Mouse (Mus musculus) thymus, postnatal 36 days (tissue): ENCODE measurements around the gene Furin.
A peak's percentile ranks its signal among the peaks of the same experiment; 100 is the strongest.

ENCODE experiments used
- DNase-seq, 2 experiments: peaks; one replicate each; pipeline ENCODE4 v3.0.0; 2022; ENCODE audit warnings: mixed read lengths in 2 of 2

Gene Furin

DNA sequence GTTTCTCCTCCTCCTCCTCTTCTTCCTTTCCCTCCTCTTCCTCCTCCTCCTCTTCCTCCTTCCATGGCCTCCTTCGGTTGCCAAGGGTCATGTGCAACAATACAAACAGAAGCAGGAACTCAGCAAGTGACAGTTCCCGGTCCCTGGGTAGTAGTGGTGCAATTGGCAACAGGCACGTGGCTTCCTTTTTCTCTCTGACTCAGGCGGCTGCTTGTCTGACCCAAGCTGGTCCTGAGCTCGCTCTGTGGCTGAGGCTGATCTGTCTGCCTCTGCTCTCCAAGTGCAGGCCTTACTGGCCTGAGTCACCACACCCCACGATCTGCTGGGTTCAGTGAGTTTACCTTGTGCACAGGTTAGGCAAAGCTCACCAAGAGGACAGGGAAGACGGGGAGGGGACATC lies 21.1 kb upstream of the Furin start:
- no peak for DNase-seq

DNA sequence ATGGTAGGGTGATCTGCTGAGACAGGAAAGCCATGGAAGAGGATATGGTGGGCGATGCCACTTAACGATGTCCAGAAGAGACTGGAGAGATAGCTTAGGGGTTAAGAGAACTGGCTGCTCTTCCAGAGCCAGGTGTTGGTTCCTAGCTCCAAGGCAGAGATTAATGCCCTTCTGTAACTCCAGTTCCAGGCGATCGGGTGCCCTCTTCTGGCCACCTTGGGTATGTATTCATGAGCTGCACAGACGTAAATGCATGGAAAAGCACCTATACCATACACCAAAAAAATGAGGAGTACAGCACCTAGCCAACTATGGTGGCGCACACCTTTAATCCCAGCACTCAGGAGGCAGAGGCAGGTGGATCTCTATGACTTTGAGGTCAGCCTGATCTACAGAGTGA lies 19.5 kb upstream of the Furin start:
- DNase-seq, result peak; percentile 37 to 38

DNA sequence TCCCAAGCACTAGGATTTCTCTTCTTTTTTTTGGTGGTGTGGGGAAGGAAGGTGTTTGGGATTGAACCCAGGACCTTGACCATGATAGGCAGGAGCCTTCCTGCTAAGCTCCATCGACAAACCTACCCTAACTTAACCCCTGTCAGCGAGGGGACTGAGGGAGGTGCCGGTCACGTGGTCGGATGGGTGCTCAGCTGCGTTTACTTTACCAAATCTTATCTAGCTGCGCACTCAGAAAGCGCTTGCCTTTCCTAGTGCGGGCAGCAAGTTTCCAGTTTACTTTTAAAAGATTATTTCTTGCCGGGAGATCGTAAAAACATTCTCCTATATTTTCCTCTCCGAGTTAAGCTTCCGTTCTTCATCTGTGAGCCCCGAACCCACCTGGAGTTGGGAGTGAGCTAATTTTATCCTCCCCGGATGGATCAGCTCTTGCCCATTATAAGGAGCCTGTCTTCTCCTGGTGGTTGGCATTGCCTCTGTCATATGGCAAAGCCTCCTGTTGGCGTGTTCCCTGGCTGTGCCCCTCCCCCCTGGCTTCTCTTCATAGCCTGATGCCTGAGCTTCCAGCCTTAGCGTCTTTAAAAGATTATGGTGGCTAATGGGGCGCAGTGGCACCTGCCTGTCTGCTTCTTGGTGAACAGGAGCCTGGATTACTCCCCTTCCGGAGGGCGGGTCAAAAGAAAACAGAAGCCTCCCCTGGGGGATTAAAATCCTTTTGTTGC lies 17.7 kb upstream of the Furin start:
- DNase-seq, result peak in 1 of 2 experiments; percentile 47

DNA sequence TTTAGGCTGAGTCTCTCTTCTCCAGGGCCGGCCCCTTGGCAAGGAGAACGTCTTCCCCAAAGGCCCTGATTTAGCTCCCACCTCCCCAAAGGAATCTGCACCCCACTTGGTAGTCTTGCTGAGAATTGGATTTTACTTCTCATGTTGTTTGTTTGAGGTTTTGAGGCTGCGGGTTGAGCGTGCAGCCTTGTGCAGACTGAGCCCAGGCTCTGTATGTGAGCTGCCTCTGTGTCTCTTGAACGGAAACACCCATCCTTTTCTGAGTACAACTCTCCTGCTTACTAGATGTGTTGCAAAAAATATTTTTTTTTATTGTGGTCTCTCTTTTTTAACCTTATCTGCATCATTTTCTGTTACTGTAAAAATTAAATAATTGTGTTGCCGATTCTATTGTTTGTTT lies 16.3 kb upstream of the Furin start:
- no peak for DNase-seq

DNA sequence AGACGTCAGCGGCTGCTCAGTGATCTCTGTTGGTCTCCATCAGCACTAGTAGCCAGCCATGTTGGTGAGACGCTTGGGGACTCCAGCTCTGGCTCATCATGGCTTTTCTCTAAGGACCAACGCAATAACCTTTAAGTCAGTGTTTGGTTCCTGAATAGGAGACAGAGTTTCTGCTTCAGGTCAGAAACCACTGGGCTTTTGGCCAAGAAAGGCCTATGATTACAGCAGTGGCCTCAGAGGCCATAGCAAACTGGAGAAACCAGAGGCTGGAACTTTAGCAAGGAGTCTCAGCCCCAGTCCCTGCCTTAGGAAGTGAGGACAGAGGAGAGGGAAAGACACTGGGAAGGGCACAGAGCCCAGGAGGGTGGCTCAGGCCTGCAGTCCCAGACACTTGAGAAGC lies 15.3 kb upstream of the Furin start:
- DNase-seq, result no peak

DNA sequence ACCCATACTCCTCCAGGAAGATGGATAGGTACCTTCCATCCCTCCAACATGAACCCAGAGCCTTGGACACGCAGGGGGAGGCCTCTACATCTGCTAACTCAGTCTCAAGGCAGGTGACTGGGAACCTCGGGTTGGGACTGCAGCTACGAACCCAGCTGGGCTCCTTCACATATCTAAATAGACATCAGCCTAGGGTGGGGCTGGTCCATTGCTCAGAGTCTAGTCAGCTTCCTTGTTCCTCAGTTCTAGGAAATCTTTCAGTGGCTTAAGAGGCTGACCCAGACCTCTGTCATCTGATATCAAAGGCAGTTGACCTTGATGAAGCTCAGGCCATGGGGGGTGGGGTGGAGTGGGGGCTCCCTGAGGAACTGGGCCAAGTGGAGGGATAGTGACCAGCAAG lies 14.0 kb upstream of the Furin start:
- no peak for DNase-seq

DNA sequence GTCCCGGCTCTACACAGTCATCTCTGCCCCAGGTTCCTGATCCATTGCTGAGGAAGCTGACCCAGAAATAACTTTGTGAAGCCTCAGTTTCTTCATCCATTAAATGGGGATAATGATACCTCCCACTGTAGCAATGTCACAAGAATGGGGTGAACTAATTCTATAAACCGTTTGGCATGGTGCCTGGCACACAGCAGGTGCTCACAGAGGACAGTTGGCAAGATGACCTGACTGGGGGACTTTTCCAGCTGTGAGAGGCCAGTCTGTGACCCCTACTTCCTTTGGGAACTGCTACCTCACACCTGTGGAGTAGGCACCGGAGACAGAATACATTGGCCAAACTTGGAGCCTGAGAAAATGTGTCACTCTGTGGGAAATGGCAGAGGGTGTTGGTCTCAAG lies 12.8 kb upstream of the Furin start:
- no peak for DNase-seq

DNA sequence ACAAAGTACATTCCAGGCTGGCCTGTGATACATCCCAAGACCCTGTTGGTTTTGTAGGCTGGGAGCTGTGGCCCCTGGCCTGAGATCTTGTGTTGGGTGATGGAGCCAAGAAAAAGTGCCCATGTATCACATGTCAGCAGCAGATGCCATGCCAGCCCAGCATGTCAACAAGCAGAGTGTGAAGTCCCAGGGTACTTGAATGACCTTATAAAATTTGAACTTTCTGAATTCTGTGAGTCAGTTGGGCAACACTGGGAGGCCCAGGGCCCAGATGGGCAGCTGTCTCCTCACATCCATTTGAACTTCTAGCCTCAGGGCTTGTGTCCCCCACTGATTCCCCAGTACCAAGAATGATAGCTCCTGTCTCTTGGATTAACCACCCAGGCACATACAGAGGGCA lies 12.4 kb upstream of the Furin start:
- DNase-seq, result no peak

DNA sequence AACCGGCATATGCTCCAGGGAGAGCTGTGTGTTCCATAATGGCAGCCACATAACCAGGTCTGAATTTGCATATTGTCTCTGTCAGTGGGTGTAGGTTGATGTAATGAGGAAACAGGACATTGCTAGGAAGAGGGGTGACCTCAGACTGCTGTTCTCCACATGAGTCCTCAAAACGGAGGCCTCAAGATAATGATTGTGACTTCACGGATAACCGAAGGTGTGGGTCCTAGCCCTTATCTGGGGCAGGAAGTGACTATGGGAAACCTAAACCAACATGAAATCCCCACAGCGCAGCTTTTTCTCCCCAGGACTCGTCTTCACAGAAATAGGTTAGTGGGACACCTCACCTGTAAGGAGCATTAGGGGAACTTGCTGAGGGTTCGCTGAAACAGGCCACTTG lies 11.7 kb upstream of the Furin start:
- DNase-seq, result peak in 1 of 2 experiments; percentile 21

DNA sequence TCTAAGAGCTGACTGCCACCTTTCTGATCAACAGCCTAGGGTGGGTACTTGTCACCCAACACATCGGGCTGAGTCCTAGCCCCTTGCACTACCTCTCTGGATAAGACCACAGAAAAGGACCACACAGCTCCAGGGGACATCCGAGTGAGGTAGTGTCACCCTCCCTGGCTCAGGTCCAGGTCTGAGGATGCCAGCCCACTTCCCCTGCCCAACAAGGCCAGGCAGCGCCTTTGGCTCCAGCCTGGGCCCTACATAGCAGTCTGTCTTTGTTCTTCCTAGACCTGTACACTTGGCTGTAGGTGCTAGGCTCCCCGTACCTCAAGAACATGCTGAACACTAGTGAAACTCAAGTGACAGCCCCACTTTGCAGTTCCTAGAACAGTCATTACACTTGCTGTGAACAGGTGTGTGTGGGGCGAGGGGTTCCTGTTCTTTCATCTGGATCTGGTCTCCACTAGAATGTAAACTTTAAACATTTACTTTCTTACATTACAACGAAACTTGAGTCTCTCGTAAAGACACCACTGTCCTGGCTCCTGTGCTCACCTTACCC lies 9.1 kb upstream of the Furin start:
- no peak for DNase-seq

DNA sequence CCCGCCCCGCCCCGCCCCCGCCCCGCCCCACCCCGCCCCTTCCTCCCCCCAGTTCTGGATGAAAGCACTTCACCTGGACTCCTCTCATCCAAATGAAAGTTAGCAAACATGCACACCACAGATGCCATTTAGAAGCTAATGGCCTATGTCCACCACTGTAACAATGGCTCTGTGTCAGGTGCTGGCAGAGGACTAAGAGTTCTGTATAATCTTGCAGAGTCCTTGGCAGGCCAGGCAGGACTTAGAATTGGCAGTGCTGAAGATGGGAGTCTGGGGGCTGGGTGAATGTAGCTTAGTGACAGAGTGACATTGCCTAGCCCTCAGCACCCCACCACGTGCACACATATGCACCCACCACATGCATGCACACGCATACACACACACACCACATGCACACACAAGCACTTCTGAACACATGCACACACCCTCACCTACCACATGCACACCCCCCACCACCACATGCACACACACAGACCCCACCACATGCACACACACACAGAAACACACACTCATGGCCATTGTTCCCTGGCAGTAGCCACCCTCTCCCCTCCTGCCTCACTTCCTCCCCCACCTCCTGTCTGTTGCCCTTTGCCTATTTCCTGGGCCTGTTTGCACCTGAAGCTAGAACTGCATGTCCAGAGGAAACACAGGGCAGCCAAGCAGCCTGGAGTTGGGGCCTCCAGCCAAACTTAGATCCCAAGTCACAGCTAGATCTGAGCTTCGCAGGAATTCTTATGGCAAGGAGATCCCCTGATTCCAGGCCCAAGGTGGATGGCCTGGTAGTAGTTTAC lies 8.5 kb upstream of the Furin start:
- DNase-seq, result peak in 1 of 2 experiments; percentile 30

DNA sequence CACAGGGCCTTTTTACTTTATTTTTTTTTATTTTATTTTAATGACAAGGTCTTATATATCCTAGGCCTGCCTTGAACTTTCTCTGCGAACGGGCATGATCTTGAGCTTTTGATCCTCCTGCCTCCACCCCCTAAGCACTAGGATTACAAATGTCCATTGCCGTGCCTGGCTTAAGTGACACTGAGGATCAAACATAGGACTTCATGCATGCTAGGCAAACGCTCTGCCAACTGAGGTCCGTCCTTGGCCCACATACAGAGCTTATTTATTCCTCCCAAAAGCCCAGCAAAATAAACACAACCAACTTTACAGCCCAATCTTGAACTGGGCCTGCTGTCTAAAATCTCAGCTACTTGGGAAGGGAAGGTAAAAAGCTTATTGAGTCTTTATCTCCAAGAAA lies 7.5 kb upstream of the Furin start:
- DNase-seq, result no peak

DNA sequence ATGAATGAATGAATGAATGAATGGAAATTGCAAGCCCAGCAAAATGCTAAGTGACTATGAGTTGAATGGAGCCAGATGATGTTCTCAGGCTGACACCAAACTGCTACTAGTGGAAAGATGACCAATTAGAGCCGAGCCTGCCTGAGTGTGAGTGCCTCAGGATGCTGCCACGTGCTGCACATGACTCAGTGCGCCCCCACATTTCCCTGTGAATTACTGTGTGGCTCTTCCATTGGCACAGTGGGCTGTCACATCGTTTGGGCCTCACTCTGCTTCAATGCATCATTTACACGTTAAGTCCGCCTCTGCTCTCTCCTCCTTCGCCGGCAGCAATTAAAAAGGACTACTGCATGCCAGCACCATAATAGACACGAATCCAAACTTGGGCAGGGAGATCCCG lies 7.0 kb upstream of the Furin start:
- DNase-seq, result no peak

DNA sequence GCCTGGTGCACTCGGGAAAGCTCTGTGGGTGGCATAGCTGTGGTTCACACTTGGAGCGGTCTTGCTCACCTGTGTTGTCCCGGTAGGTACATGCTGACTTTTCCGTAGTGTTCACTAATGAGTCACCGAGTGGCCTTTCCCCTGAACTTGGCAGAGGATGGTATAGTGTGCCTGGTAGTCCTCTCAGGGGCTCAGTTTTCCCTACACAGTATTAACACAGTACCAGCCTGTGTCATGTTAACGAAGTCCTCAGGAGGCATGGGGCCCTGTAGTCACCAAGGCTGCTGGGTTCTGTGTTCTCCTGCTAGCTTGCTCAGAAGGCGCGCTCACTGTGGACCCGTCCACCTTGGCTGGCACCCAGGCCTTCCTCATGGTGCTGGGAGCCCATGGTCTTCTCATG lies 5.1 kb upstream of the Furin start:
- DNase-seq, result no peak

DNA sequence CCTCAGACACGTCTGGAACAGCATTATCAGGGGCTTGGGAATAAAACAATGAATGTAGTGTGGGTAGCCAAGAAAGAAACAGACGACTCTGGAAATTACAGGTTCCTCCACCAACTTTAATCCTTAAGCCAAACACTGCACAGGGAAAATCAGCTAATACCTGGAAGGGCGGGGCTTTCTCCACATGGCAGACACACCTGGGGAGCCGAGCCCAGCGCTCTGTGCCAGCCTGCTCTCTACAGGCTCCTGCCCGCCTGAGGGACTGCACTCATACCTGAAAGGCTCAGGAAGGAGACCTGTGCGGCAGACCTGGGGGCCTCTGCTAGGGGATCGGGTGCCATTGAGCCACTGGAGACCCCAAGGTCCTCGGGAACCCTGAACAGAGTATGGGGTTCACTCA lies 2.5 kb upstream of the Furin start:
- no peak for DNase-seq

DNA sequence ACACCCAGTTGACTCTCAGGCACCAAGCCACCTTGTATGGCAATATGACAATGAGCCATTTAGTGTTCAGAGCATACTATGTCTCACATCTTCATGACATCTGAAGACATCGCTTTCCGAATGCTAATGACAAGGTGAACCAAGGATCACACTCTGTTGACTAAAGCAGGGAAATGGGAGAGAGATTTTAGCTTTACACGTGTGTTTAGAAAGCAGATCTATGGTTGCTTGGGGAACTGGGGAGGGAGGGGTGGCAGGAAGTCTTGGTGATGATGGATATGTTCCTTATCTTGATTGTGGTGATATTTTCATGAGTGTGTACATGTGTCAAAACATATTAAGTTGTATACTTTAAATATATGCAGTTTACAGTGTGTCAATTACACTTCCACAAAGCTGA lies 950 bp upstream of the Furin start:
- DNase-seq, result no peak

DNA sequence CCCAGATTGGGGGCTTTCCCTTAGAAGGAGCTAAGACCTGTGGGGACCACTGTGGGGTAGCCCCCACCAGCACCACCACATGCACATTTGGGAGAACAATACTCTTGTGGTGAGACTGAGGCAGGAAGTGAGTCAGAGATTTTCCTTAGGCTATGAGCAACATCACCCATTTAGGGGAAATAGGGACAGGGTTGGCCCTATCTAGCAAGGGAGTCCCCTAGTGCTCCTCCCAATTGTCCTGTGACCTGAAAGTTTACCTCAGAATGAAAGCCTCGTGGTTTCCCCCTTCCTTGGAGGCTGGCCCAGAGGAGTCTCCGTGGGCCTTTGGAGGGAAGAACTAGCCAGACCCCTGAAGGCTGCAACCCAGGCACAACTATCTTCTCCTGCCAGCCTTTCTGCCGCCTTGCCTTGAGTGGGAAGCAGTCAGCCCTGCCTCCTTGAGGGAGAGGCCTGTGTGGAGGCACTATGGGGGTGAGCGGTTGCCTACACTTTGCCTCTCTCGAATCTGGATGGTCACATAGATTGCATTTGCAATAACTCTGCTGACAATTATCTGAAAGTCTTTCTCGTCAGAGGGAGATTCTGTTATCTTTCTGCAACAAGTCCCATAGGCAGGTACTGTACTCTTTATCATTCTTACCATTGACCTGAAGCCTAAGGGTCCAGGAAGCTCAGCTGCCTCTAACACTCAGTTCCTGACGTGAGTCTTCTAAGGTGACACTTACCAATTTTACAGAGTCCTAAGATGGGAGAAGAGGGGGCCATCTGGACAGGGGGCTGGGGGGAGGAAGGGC lies 938 bp downstream of the Furin start:
- DNase-seq, result no peak

DNA sequence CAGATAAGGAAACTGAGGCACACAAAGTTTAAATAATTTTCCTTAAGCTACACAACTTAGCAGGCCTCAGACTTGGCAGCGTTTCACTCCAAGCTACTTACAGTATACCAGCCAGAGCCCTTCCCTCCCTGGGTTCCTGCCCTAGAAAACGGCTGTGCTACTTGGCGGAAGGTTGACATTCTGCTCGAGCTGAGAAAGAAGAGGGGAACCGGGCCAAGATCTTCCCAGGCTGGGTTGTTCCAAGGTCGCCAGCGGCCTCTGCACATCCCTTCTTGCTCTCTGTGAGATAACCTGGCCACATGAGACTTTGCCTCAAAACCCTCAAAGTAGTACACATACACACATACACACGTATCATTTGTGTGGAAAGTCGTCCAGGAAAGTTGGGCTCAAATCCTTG lies 1.7 kb downstream of the Furin start:
- DNase-seq, result no peak

DNA sequence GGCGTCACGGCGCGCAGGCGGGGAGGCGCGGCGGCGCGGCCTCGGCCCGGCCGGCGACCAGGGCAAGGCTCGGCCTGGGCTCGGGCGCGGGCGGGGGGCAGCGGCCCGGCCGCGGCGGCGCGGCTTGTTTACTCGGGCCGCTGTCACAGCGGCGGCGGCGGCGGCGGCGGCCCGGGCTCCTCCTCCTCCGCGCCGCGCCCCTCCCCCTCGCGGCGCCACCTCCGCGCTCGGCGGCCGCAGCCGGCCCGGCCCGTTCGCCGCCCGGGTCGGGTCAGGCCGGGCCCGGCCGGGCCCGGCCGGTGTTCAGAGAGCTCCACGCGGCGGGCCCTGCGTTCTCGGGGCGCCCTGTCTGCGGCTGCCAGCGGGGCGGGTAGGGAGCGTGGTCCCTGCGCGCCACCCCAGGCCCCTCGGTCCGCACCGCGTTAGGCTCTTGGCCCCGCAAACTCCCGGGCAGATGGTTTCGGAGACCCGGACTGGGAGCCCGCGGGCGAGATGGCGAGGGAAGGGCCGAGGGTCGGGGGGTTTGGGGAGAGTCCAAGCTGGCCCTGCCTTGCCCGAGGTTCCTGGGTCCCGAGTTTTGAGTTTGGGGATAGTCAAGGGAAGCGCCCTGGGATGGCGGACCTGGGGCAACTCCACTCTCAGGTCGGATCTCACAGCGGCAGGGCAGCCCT lies 2.5 kb downstream of the Furin start:
- peak; percentile 56 to 67 for DNase-seq

DNA sequence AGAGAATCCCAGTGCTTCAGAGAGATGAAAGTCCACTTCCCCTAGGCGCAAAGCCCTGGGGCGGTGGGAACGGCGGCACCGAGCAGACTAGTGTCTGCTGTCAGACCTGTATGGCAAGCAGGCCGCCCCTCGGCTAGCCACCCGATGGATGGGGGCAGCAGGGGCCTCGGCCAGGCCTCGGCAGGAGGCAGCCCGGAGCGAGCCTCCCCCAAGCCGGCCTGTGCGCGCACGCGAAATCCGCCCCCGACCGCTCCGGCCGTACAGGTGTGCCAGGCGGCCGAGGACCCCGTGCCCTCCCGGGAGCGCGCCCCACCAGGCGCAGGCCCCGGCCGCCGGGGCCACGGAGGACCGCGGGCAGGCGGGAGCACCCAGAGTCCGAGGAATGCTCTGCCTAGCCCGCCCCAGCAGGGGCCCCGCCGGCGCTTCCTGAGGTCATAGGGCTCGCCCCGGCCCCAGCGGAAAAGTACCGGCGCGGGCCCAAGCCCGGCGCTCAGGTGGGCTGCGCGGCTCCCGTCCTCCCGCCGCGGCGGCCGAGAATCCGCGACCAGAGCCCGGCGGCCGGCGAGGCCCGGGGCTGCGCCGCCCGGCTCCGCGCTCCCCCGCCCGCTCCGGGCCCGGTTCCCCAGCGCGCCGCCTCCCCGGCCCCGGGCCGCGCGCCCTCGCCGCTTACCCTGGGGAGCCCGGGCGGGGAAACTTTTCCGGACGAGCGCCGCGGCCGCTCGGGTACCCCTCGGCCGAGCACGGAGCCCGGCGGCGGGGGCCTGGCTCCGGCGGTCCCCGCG lies 3.2 kb downstream of the Furin start:
- DNase-seq, result peak; percentile 46 to 57

DNA sequence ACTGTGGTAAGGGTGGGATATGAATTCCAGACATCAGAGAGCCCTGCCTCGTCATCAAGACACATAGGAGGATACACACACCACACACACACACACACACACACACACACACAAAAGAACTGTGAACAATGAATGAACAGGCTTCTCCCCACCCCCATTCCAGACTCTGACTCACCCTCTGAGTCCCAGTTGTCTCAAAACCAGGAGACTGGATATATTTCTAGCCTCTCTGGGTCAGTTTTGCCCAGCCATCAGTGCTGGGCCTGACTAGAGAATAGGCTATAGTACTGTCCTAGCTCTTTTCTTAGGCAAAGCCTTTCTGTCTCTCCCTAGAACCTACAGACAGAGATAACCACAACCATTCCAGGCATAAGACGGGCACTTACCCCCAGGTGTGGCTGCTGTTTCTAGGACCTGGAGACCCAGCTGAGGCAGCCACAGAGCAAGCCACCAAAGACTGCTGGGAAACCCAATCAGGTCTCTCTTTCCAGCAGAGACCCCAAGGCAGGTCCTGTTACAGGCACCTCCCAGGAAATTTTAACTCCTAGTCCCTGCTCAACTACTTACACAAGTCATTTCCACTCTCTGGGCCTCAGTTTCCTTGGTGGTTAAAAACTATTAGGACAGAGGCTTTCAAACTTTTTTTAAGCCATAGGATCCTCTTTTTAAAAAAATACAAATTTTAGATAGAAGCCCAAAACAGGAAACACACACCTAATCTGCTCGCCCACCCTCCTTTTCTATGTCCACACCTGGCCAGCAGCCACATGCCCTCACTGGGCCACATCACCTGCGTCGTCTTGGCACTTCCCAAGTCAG lies 4.0 kb downstream of the Furin start:
- DNase-seq, result no peak
